Mouse (Mus musculus) adrenal gland, adult 18-20 months (tissue): ENCODE measurements around the gene Ern2. TPM values are rescaled to one million over a fixed set of nuclear protein-coding genes. Genes with fewer than 3 reads are reported as not detected.

Experiments
- DNase-seq, 2 experiments: peaks; one replicate each; pipeline ENCODE4 v3.0.0; 2021 to 2022; ENCODE audit warnings: low spot score in 2 of 2
- long read RNA-seq, 2 experiments: library from polyadenylated mRNA; stranded (forward); transcript quantifications; one replicate each; pipeline ENCODE4 v2.0.0; 2021
- total RNA-seq, 2 experiments: library from RNA; stranded (reverse); gene quantifications; 1 replicate in 1 of 2; 2 replicates in 1 of 2; pipeline ENCODE4 v1.2.3; 2021

Gene Ern2
- under 1 TPM; 0.13 to 0.22 TPM for total RNA-seq
- long read RNA-seq, experiment 1 = 0 reads
- long read RNA-seq, experiment 2 = 0 reads

GRCm38 (mm10) chr7:122186043-122186442 lies at the start of gene Ern2:
Gene Ern2 (minus strand): TSS chr7:122186207.
- DNase-seq = no peak

GRCm38 (mm10) chr7:122230866-122231265 lies 44.9 kb upstream of the Ern2 start:
- no peak for DNase-seq

- no peak for DNase-seq
Measured at GRCm38 (mm10) chr7:122229916-122230315, 43.9 kb upstream of the Ern2 start.

- no peak for DNase-seq
Measured at GRCm38 (mm10) chr7:122229306-122229705, 43.3 kb upstream of the Ern2 start.

GRCm38 (mm10) chr7:122226744-122227143 lies 40.7 kb upstream of the Ern2 start:
- no peak for DNase-seq

- DNase-seq = no peak
Measured at GRCm38 (mm10) chr7:122226020-122226742, 40.2 kb upstream of the Ern2 start.

GRCm38 (mm10) chr7:122219315-122219801 lies 33.4 kb upstream of the Ern2 start, which contains the start of gene Chp2:
Gene Chp2 (plus strand): TSS chr7:122219496.
- DNase-seq = peak; percentile 16 to 42

GRCm38 (mm10) chr7:122208276-122209021 lies 22.4 kb upstream of the Ern2 start:
- DNase-seq = no peak

- DNase-seq = no peak
Measured at GRCm38 (mm10) chr7:122206121-122206520, 20.1 kb upstream of the Ern2 start.

- no peak for DNase-seq
Measured at GRCm38 (mm10) chr7:122203936-122204335, 17.9 kb upstream of the Ern2 start.

GRCm38 (mm10) chr7:122199296-122199695 lies 13.3 kb upstream of the Ern2 start:
- peak in 1 of 2 experiments; percentile 7 for DNase-seq

GRCm38 (mm10) chr7:122197306-122197705 lies 11.3 kb upstream of the Ern2 start:
- peak; percentile 22 to 46 for DNase-seq

- no peak for DNase-seq
Measured at GRCm38 (mm10) chr7:122196771-122197170, 10.8 kb upstream of the Ern2 start.

GRCm38 (mm10) chr7:122193919-122194318 lies 7.9 kb upstream of the Ern2 start:
- no peak for DNase-seq

- no peak for DNase-seq
Measured at GRCm38 (mm10) chr7:122191097-122191496, 5.1 kb upstream of the Ern2 start.

- DNase-seq = peak; percentile 15 to 35
Measured at GRCm38 (mm10) chr7:122189484-122189883, 3.5 kb upstream of the Ern2 start.

- no peak for DNase-seq
Measured at GRCm38 (mm10) chr7:122184569-122184968, 1.4 kb downstream of the Ern2 start.

- no peak for DNase-seq
Measured at GRCm38 (mm10) chr7:122180720-122181119, 5.3 kb downstream of the Ern2 start.

- DNase-seq = no peak
Measured at GRCm38 (mm10) chr7:122171613-122172012, 14.4 kb downstream of the Ern2 start.

GRCm38 (mm10) chr7:122170705-122171104 lies 15.3 kb downstream of the Ern2 start:
- DNase-seq = no peak

- DNase-seq = no peak
Measured at GRCm38 (mm10) chr7:122167203-122167602, 18.8 kb downstream of the Ern2 start.

GRCm38 (mm10) chr7:122163766-122164165 lies 22.2 kb downstream of the Ern2 start:
- no peak for DNase-seq
